ENCODE assay signal across 28 mouse cellular contexts in the genomic region with DNA sequence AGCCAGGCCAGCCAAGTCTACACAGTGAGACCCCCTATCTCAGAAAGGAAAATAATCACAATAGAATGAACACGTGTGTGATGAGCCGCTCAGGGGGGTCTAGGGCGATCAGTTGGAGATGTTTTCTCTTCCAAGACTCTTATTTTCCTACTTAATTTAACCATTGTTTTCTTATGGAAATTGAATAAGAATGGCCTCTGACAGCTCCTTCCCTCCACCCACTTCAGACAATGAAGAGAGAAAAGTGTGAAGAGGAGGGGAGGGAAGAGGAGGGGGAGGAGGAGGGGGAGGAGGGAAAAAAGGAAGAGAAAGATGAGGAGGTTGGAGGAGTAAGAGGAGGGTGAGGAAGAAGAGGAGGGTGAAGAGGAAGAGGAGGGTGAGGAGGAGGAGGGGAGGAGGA. TPM values are rescaled to one million over a fixed set of nuclear protein-coding genes. Genes with fewer than 3 reads are reported as not detected.
DNase-seq lines count a peak whose midpoint lies in the region; ATAC-seq lines count a peak whose summit lies in the region.
"Had no signal": no experiment of that assay in that cellular context is flagged by ENCODE, and none has a peak within 500 bp of the region (broad histone marks: within the 10 kb centered on the region; RNA-seq: fewer than 3 reads in every experiment).

No protein-coding gene starts in this region.

- H3K4me3 ChIP-seq in forebrain, embryonic 15.5 days = no peak overlapping the region
- H3K4me3 ChIP-seq in forebrain, embryonic 10.5 days = no peak overlapping the region
- H3K4me3 ChIP-seq in hindbrain, embryonic 13.5 days = no peak overlapping the region
- H3K4me3 ChIP-seq in hindbrain, embryonic 14.5 days (replicated peaks; ENCODE audit: low read length) = no peak overlapping the region
- no peak overlapping the region for H3K4me3 ChIP-seq in midbrain, embryonic 16.5 days (ENCODE audit: low read depth, low read length)
- no peak overlapping the region for H3K4me3 ChIP-seq in midbrain, embryonic 11.5 days (ENCODE audit: low read depth, low read length)
- H3K4me3 ChIP-seq in hindbrain, embryonic 16.5 days (ENCODE audit: low read length) = no peak overlapping the region
- H3K4me3 ChIP-seq: erythroblast, embryonic 14.5 days; liver, embryonic 12.5 days; myocyte had no signal

- H3K27ac ChIP-seq in forebrain, embryonic 15.5 days (replicated peaks) = peak overlapping the region; percentile 49; the same call in 1 of the 2 replicates
- H3K27ac ChIP-seq in forebrain, embryonic 10.5 days = no peak overlapping the region
- H3K27ac ChIP-seq in hindbrain, embryonic 13.5 days = peak overlapping the region; percentile 52; the same call in 1 of the 2 replicates
- H3K27ac ChIP-seq in hindbrain, embryonic 14.5 days = no peak overlapping the region
- H3K27ac ChIP-seq in midbrain, embryonic 16.5 days (ENCODE audit: low read length) = no peak overlapping the region
- no peak overlapping the region for H3K27ac ChIP-seq in midbrain, embryonic 11.5 days (ENCODE audit: low read depth, low read length)
- H3K27ac ChIP-seq in hindbrain, embryonic 16.5 days (ENCODE audit: low read depth, low read length) = no peak overlapping the region; the same call in 1 of the 2 replicates
- H3K27ac ChIP-seq: liver, embryonic 12.5 days had no signal

- 21% methylated on average over 3 of the region's 3 CpGs for WGBS in forebrain, embryonic 15.5 days
- WGBS in forebrain, embryonic 10.5 days = 47% methylated on average over 3 of the region's 3 CpGs
- 7% methylated on average over 3 of the region's 3 CpGs for WGBS in hindbrain, embryonic 13.5 days
- WGBS in hindbrain, embryonic 14.5 days = 5% methylated on average over 3 of the region's 3 CpGs
- 18% methylated on average over 3 of the region's 3 CpGs for WGBS in midbrain, embryonic 16.5 days
- WGBS in midbrain, embryonic 11.5 days = 31% methylated on average over 3 of the region's 3 CpGs
- WGBS in hindbrain, embryonic 16.5 days = 8% methylated on average over 3 of the region's 3 CpGs

- no peak overlapping the region for H3K4me2 ChIP-seq in forebrain, embryonic 15.5 days (replicated peaks)
- H3K4me2 ChIP-seq in hindbrain, embryonic 13.5 days = no peak overlapping the region
- no peak overlapping the region for H3K4me2 ChIP-seq in hindbrain, embryonic 14.5 days (replicated peaks)
- peak overlapping the region; percentile 8 for H3K4me2 ChIP-seq in midbrain, embryonic 16.5 days (ENCODE audit: low read length)
- no peak overlapping the region for H3K4me2 ChIP-seq in midbrain, embryonic 11.5 days
- H3K4me2 ChIP-seq in hindbrain, embryonic 16.5 days (ENCODE audit: low read length) = peak overlapping the region; percentile 10; the same call in 1 of the 2 replicates
- H3K4me2 ChIP-seq: heart, embryonic 11.5 days; liver, embryonic 12.5 days had no signal

- ATAC-seq in forebrain, embryonic 15.5 days (replicated peaks) = no peak
- no peak for ATAC-seq in hindbrain, embryonic 13.5 days (ENCODE audit: low FRiP score)
- ATAC-seq in hindbrain, embryonic 14.5 days (ENCODE audit: low FRiP score) = no peak
- no peak for ATAC-seq in midbrain, embryonic 16.5 days
- no peak for ATAC-seq in midbrain, embryonic 11.5 days (ENCODE audit: low FRiP score)
- no peak for ATAC-seq in hindbrain, embryonic 16.5 days
- ATAC-seq: inflammation-experienced regulatory T-cells, adult 6 months; liver, embryonic 12.5 days; liver, postnatal 0 days; Patski had no signal

- no peaks in the 10 kb centered on the region for H3K9me3 ChIP-seq in forebrain, embryonic 15.5 days
- H3K9me3 ChIP-seq in forebrain, embryonic 10.5 days = peaks cover 10% of the 10 kb centered on the region; the same call in 1 of the 2 replicates
- H3K9me3 ChIP-seq in hindbrain, embryonic 13.5 days = no peaks in the 10 kb centered on the region
- no peaks in the 10 kb centered on the region for H3K9me3 ChIP-seq in hindbrain, embryonic 14.5 days (ENCODE audit: control insufficient read depth, low read length)
- H3K9me3 ChIP-seq in midbrain, embryonic 16.5 days (replicated peaks; ENCODE audit: control insufficient read depth, low read length, poor library complexity, severe bottlenecking) = no peaks in the 10 kb centered on the region
- peaks cover 3% of the 10 kb centered on the region; the same call in 1 of the 2 replicates for H3K9me3 ChIP-seq in midbrain, embryonic 11.5 days (ENCODE audit: control insufficient read depth, low read length)
- H3K9me3 ChIP-seq in hindbrain, embryonic 16.5 days (ENCODE audit: control insufficient read depth, low read length) = no peaks in the 10 kb centered on the region
- H3K9me3 ChIP-seq: liver, embryonic 12.5 days had no signal

- peaks cover 5% of the 10 kb centered on the region; the same call in 1 of the 2 replicates for H3K36me3 ChIP-seq in forebrain, embryonic 15.5 days
- peaks cover 58% of the 10 kb centered on the region for H3K36me3 ChIP-seq in forebrain, embryonic 10.5 days (replicated peaks)
- peaks cover 12% of the 10 kb centered on the region for H3K36me3 ChIP-seq in hindbrain, embryonic 13.5 days
- no peaks in the 10 kb centered on the region for H3K36me3 ChIP-seq in hindbrain, embryonic 14.5 days (replicated peaks; ENCODE audit: control insufficient read depth, insufficient read depth)
- no peaks in the 10 kb centered on the region for H3K36me3 ChIP-seq in midbrain, embryonic 16.5 days (ENCODE audit: control insufficient read depth, insufficient read depth, low read length)
- peaks cover 3% of the 10 kb centered on the region for H3K36me3 ChIP-seq in midbrain, embryonic 11.5 days (ENCODE audit: control insufficient read depth, insufficient read depth, low read length)
- H3K36me3 ChIP-seq in hindbrain, embryonic 16.5 days (ENCODE audit: control insufficient read depth, insufficient read depth, low read length) = no peaks in the 10 kb centered on the region
- H3K36me3 ChIP-seq: liver, embryonic 12.5 days had no signal

- no peak overlapping the region for H3K9ac ChIP-seq in forebrain, embryonic 15.5 days (replicated peaks)
- H3K9ac ChIP-seq in hindbrain, embryonic 13.5 days = 0 out of 2 replicates have a peak overlapping the region, but pooled peaks have one; percentile 30
- no peak overlapping the region for H3K9ac ChIP-seq in hindbrain, embryonic 14.5 days
- H3K9ac ChIP-seq in midbrain, embryonic 16.5 days (ENCODE audit: low read depth, low read length) = no peak overlapping the region
- H3K9ac ChIP-seq in midbrain, embryonic 11.5 days (ENCODE audit: low read length) = no peak overlapping the region
- peak overlapping the region; percentile 13; the same call in 1 of the 2 replicates for H3K9ac ChIP-seq in hindbrain, embryonic 16.5 days (ENCODE audit: low read depth, low read length)
- H3K9ac ChIP-seq: liver, embryonic 12.5 days; liver, postnatal 0 days had no signal

- peaks cover 70% of the 10 kb centered on the region for H3K4me1 ChIP-seq in forebrain, embryonic 15.5 days
- peaks cover 64% of the 10 kb centered on the region for H3K4me1 ChIP-seq in forebrain, embryonic 10.5 days
- H3K4me1 ChIP-seq in hindbrain, embryonic 13.5 days (replicated peaks) = peaks cover 75% of the 10 kb centered on the region
- peaks cover 44% of the 10 kb centered on the region for H3K4me1 ChIP-seq in hindbrain, embryonic 14.5 days (replicated peaks; ENCODE audit: control insufficient read depth, insufficient read depth, low read length)
- H3K4me1 ChIP-seq in midbrain, embryonic 16.5 days (ENCODE audit: control insufficient read depth, insufficient read depth, low read length) = peaks cover 43% of the 10 kb centered on the region
- H3K4me1 ChIP-seq in midbrain, embryonic 11.5 days (ENCODE audit: control insufficient read depth, insufficient read depth, low read length) = peaks cover 21% of the 10 kb centered on the region
- H3K4me1 ChIP-seq in hindbrain, embryonic 16.5 days (ENCODE audit: control insufficient read depth, insufficient read depth, low read depth, low read length) = peaks cover 47% of the 10 kb centered on the region

- no peak for DNase-seq in forebrain, embryonic 10.5 days (ENCODE audit: extremely low spot score, low spot score)
- DNase-seq in hindbrain, embryonic 14.5 days (ENCODE audit: low spot score) = no peak
- DNase-seq in midbrain, embryonic 11.5 days (ENCODE audit: low spot score, missing footprints) = no peak
- no peak for DNase-seq in urinary bladder, postnatal 25 days (ENCODE audit: low spot score)
- DNase-seq: adrenal gland, adult 2 months; adrenal gland, postnatal 36 days; gastrocnemius, postnatal 36 days; heart, adult 18-20 months; heart, postnatal 36 days; kidney, adult 11 months; kidney, postnatal 14 days; left cerebral cortex, postnatal 4 days; liver, postnatal 0 days; lung, postnatal 36 days; midbrain, embryonic 14.5 days; retina, postnatal 1 day; right cerebral cortex, postnatal 14 days; thymus, postnatal 14 days had no signal

- H3K27me3 ChIP-seq in forebrain, embryonic 15.5 days = no peaks in the 10 kb centered on the region
- 0 out of 2 replicates have a peak, but pooled peaks cover 2% of the 10 kb centered on the region for H3K27me3 ChIP-seq in forebrain, embryonic 10.5 days (ENCODE audit: poor library complexity, severe bottlenecking)
- H3K27me3 ChIP-seq in hindbrain, embryonic 13.5 days = no peaks in the 10 kb centered on the region
- H3K27me3 ChIP-seq in hindbrain, embryonic 14.5 days (ENCODE audit: control insufficient read depth, insufficient read depth, low read length) = no peaks in the 10 kb centered on the region
- no peaks in the 10 kb centered on the region for H3K27me3 ChIP-seq in midbrain, embryonic 16.5 days (ENCODE audit: control insufficient read depth, insufficient read depth, low read depth, low read length)
- H3K27me3 ChIP-seq in midbrain, embryonic 11.5 days (ENCODE audit: control insufficient read depth, insufficient read depth, low read length) = no peaks in the 10 kb centered on the region
- H3K27me3 ChIP-seq in hindbrain, embryonic 16.5 days (replicated peaks; ENCODE audit: control insufficient read depth, insufficient read depth, low read length) = no peaks in the 10 kb centered on the region
- H3K27me3 ChIP-seq: Patski had no signal

RNA-seq across cellular contexts. Expression of a gene that starts 21.1 kb away (rescaled TPM):
- polyA plus RNA-seq in forebrain, embryonic 15.5 days (2015; fragmentation: Nextera tagmentation; extraction: Ambion mirVana) = 24.5 and 26.9 TPM in 2 replicates
- polyA plus RNA-seq in forebrain, embryonic 10.5 days (2016; fragmentation: Nextera tagmentation; extraction: Ambion mirVana) = 22.1 and 23.0 TPM in 2 replicates
- 23.2 and 23.8 TPM in 2 replicates for polyA plus RNA-seq in hindbrain, embryonic 13.5 days (2015; fragmentation: Nextera tagmentation; extraction: Ambion mirVana)
- 19.6 and 21.9 TPM in 2 replicates for polyA plus RNA-seq in hindbrain, embryonic 14.5 days (2014; fragmentation: Nextera tagmentation; extraction: Ambion mirVana)
- 24.5 and 27.8 TPM in 2 replicates for polyA plus RNA-seq in midbrain, embryonic 16.5 days (2015; fragmentation: Nextera tagmentation; extraction: Ambion mirVana)
- 17.6 and 18.5 TPM in 2 replicates for polyA plus RNA-seq in midbrain, embryonic 11.5 days (2014; fragmentation: Nextera tagmentation; extraction: Ambion mirVana)
- 20.7 and 24.5 TPM in 2 replicates for polyA plus RNA-seq in hindbrain, embryonic 16.5 days (2015; fragmentation: Nextera tagmentation; extraction: Ambion mirVana)

RNA-seq across cellular contexts. Expression of a gene that starts 55.6 kb away (rescaled TPM):
- 36.1 and 51.2 TPM in 2 replicates for polyA plus RNA-seq in forebrain, embryonic 15.5 days (2015; fragmentation: Nextera tagmentation; extraction: Ambion mirVana)
- polyA plus RNA-seq in forebrain, embryonic 10.5 days (2016; fragmentation: Nextera tagmentation; extraction: Ambion mirVana) = 40.8 and 44.7 TPM in 2 replicates
- polyA plus RNA-seq in hindbrain, embryonic 13.5 days (2015; fragmentation: Nextera tagmentation; extraction: Ambion mirVana) = 13.8 and 15.7 TPM in 2 replicates
- 13.3 and 13.8 TPM in 2 replicates for polyA plus RNA-seq in hindbrain, embryonic 14.5 days (2014; fragmentation: Nextera tagmentation; extraction: Ambion mirVana)
- 9.7 and 11.5 TPM in 2 replicates for polyA plus RNA-seq in midbrain, embryonic 16.5 days (2015; fragmentation: Nextera tagmentation; extraction: Ambion mirVana)
- 54.1 and 70.1 TPM in 2 replicates for polyA plus RNA-seq in midbrain, embryonic 11.5 days (2014; fragmentation: Nextera tagmentation; extraction: Ambion mirVana)
- polyA plus RNA-seq in hindbrain, embryonic 16.5 days (2015; fragmentation: Nextera tagmentation; extraction: Ambion mirVana) = 7.7 and 9.5 TPM in 2 replicates

Comparison
In these comparisons a context has a peak if more than half of its experiments do, and no peak if none do; other contexts are left out.
1. H3K27ac ChIP-seq: peak in forebrain, embryonic 15.5 days (single experiment) and hindbrain, embryonic 13.5 days (single experiment); none in forebrain, embryonic 10.5 days (single experiment), hindbrain, embryonic 14.5 days (single experiment), midbrain, embryonic 16.5 days (single experiment), midbrain, embryonic 11.5 days (single experiment) and hindbrain, embryonic 16.5 days (single experiment).
2. H3K4me2 ChIP-seq: peak in midbrain, embryonic 16.5 days (single experiment) and hindbrain, embryonic 16.5 days (single experiment); none in forebrain, embryonic 15.5 days (single experiment), hindbrain, embryonic 13.5 days (single experiment), hindbrain, embryonic 14.5 days (single experiment) and midbrain, embryonic 11.5 days (single experiment).
3. H3K9ac ChIP-seq: peak in hindbrain, embryonic 13.5 days (single experiment) and hindbrain, embryonic 16.5 days (single experiment); none in forebrain, embryonic 15.5 days (single experiment), hindbrain, embryonic 14.5 days (single experiment), midbrain, embryonic 16.5 days (single experiment) and midbrain, embryonic 11.5 days (single experiment).